Mouse (Mus musculus): ENCODE results near the gene Clspn.

The Clspn gene

GRCm38 (mm10) chr4:126641901-126642300 lies 85.2 kb downstream of the Clspn start:
- DNase-seq = no peak
